Mouse (Mus musculus): ENCODE results near the gene Kdm6b. TPM values are rescaled to one million over a fixed set of nuclear protein-coding genes. Genes with fewer than 3 reads are reported as not detected.
"Not testable (repeated sequence)": the region's sequence is repeated elsewhere in the genome, so short reads cannot be mapped to it uniquely, and the experiment has no call there.

Kdm6b gene
- polyA plus RNA-seq, 1 experiment from 2014 or later: 43.4 TPM

- H3K27ac ChIP-seq: 0 out of 2 replicates have a peak overlapping the region, but pooled peaks have one; percentile 23
- no peaks in the 10 kb centered on the region for H3K9me3 ChIP-seq
- no peak overlapping the region for H3K9ac ChIP-seq
- H3K4me3 ChIP-seq: no peak overlapping the region
- peaks cover 8% of the 10 kb centered on the region; the same call in 1 of the 2 replicates for H3K27me3 ChIP-seq
- H3K36me3 ChIP-seq: peaks cover 65% of the 10 kb centered on the region
- peaks cover 37% of the 10 kb centered on the region for H3K4me1 ChIP-seq
- 0 out of 2 replicates have a peak overlapping the region, but pooled peaks have one; percentile 19 for H3K4me2 ChIP-seq (replicated peaks)
- ATAC-seq (ENCODE audit: insufficient number of reproducible peaks, insufficient read depth, low FRiP score, low TSS enrichment): peak; percentile 53
- WGBS: 15% methylated on average over 22 of the region's 22 CpGs
These were observed 12.3 kb downstream of the Kdm6b start for GRCm38 (mm10) chr11:69401210-69401637.

- no peak overlapping the region for H3K27ac ChIP-seq
- H3K4me1 ChIP-seq: peaks cover 37% of the 10 kb centered on the region
These were observed 13.2 kb downstream of the Kdm6b start for GRCm38 (mm10) chr11:69400083-69400850.

GRCm38 (mm10) chr11:69399201-69400082, 14.0 kb downstream of the Kdm6b start:
- H3K9me3 ChIP-seq: no peaks in the 10 kb centered on the region
- peaks cover 48% of the 10 kb centered on the region for H3K36me3 ChIP-seq
- H3K4me1 ChIP-seq: peaks cover 37% of the 10 kb centered on the region
- ATAC-seq (ENCODE audit: insufficient number of reproducible peaks, insufficient read depth, low FRiP score, low TSS enrichment): no peak
- peaks cover 8% of the 10 kb centered on the region; the same call in 1 of the 2 replicates for H3K27me3 ChIP-seq
- H3K27ac ChIP-seq: no peak overlapping the region; the same call in 1 of the 2 replicates
- no peak overlapping the region; the same call in 1 of the 2 replicates for H3K9ac ChIP-seq
- 19% methylated on average over 65 of the region's 66 CpGs for WGBS
- H3K4me2 ChIP-seq (replicated peaks): 0 out of 2 replicates have a peak overlapping the region, but pooled peaks have one; percentile 12
- 0 out of 2 replicates have a peak overlapping the region, but pooled peaks have one; percentile 1 for H3K4me3 ChIP-seq

More at GRCm38 (mm10) chr11:69400083-69400850, 13.2 kb downstream of the Kdm6b start:
- Histone ChIP-seq H3K4me3 (no peak overlapping the region), H3K9me3 (no peaks in the 10 kb centered on the region), H3K27me3 (peaks cover 8% of the 10 kb centered on the region; the same call in 1 of the 2 replicates), H3K36me3 (peaks cover 56% of the 10 kb centered on the region), H3K9ac (no peak overlapping the region; the same call in 1 of the 2 replicates), H3K4me2 (replicated peaks) (0 out of 2 replicates have a peak overlapping the region, but pooled peaks have one; percentile 12)
- WGBS: 73% methylated on average over 25 of the region's 25 CpGs
- no peak for ATAC-seq (ENCODE audit: insufficient number of reproducible peaks, insufficient read depth, low FRiP score, low TSS enrichment)

- Histone ChIP-seq H3K4me1 (peaks cover 40% of the 10 kb centered on the region), H3K9me3 (no peaks in the 10 kb centered on the region), H3K4me2 (replicated peaks) (peak overlapping the region; percentile 58), H3K9ac (0 out of 2 replicates have a peak overlapping the region, but pooled peaks have one; percentile 27), H3K27ac (peak overlapping the region; percentile 76), H3K4me3 (peak overlapping the region; percentile 33; the same call in 1 of the 2 replicates), H3K36me3 (peaks cover 40% of the 10 kb centered on the region), H3K27me3 (peaks cover 8% of the 10 kb centered on the region; the same call in 1 of the 2 replicates)
- WGBS: 22% methylated on average over 21 of the region's 21 CpGs
- ATAC-seq (ENCODE audit: insufficient number of reproducible peaks, insufficient read depth, low FRiP score, low TSS enrichment): no peak
These were observed 14.8 kb downstream of the Kdm6b start for GRCm38 (mm10) chr11:69398486-69399200.

- no peaks in the 10 kb centered on the region for H3K9me3 ChIP-seq
- peak within 1 kb of the TSS; percentile 58 for H3K4me2 ChIP-seq (replicated peaks)
- no peak for ATAC-seq (ENCODE audit: insufficient number of reproducible peaks, insufficient read depth, low FRiP score, low TSS enrichment)
- peaks cover 8% of the 10 kb centered on the region; the same call in 1 of the 2 replicates for H3K27me3 ChIP-seq
- H3K4me3 ChIP-seq: peak within 1 kb of the TSS; percentile 67
- 7% methylated on average over 16 of the region's 16 CpGs for WGBS
- H3K27ac ChIP-seq: peak within 1 kb of the TSS; percentile 76
- peak within 1 kb of the TSS; percentile 78 for H3K9ac ChIP-seq
- H3K36me3 ChIP-seq: peaks cover 34% of the 10 kb centered on the region
- H3K4me1 ChIP-seq: peaks cover 40% of the 10 kb centered on the region
These were observed 15.4 kb downstream of the Kdm6b start, which contains the start of gene Tmem88 for GRCm38 (mm10) chr11:69398059-69398458. TSS of gene Tmem88 (minus strand) at chr11:69398234.

- Histone ChIP-seq H3K27me3 (peaks cover 8% of the 10 kb centered on the region; the same call in 1 of the 2 replicates), H3K4me1 (peaks cover 40% of the 10 kb centered on the region), H3K4me3 (peak overlapping the region; percentile 33), H3K9ac (peak overlapping the region; percentile 44), H3K4me2 (replicated peaks) (peak overlapping the region; percentile 58), H3K27ac (peak overlapping the region; percentile 76), H3K36me3 (peaks cover 29% of the 10 kb centered on the region), H3K9me3 (no peaks in the 10 kb centered on the region)
- WGBS: 8% methylated on average over 24 of the region's 24 CpGs
- no peak for ATAC-seq (ENCODE audit: insufficient number of reproducible peaks, insufficient read depth, low FRiP score, low TSS enrichment)
These were observed 15.9 kb downstream of the Kdm6b start for GRCm38 (mm10) chr11:69397581-69398057.

- peak overlapping the region; percentile 58 for H3K4me2 ChIP-seq (replicated peaks)
- no peak for ATAC-seq (ENCODE audit: insufficient number of reproducible peaks, insufficient read depth, low FRiP score, low TSS enrichment)
- H3K36me3 ChIP-seq: peaks cover 27% of the 10 kb centered on the region
- H3K4me3 ChIP-seq: peak overlapping the region; percentile 67
- H3K4me1 ChIP-seq: peaks cover 40% of the 10 kb centered on the region
- H3K27ac ChIP-seq: peak overlapping the region; percentile 36; the same call in 1 of the 2 replicates
- peak overlapping the region; percentile 78; the same call in 1 of the 2 replicates for H3K9ac ChIP-seq
- peaks cover 8% of the 10 kb centered on the region; the same call in 1 of the 2 replicates for H3K27me3 ChIP-seq
- WGBS: 28% methylated on average over 11 of the region's 11 CpGs
- no peaks in the 10 kb centered on the region for H3K9me3 ChIP-seq
These were observed 16.7 kb downstream of the Kdm6b start for GRCm38 (mm10) chr11:69396772-69397171.

GRCm38 (mm10) chr11:69395634-69396373, 17.7 kb downstream of the Kdm6b start:
- Histone ChIP-seq H3K9ac (peak overlapping the region; percentile 78), H3K36me3 (peaks cover 17% of the 10 kb centered on the region), H3K4me2 (replicated peaks) (peak overlapping the region; percentile 64), H3K9me3 (no peaks in the 10 kb centered on the region), H3K27ac (peak overlapping the region; percentile 96), H3K4me3 (peak overlapping the region; percentile 67), H3K27me3 (peaks cover 8% of the 10 kb centered on the region; the same call in 1 of the 2 replicates), H3K4me1 (peaks cover 36% of the 10 kb centered on the region)
- ATAC-seq (ENCODE audit: insufficient number of reproducible peaks, insufficient read depth, low FRiP score, low TSS enrichment): peak; percentile 74
- under 1% methylated on average over 48 of the region's 48 CpGs for WGBS

GRCm38 (mm10) chr11:69395235-69395633, 18.2 kb downstream of the Kdm6b start, which contains the start of the genes Naa38 and Cyb5d1:
TSS of gene Naa38 (plus strand) at chr11:69395487.
TSS of gene Cyb5d1 (minus strand) at chr11:69395631.
- under 1% methylated on average over 24 of the region's 24 CpGs for WGBS
- ATAC-seq (ENCODE audit: insufficient number of reproducible peaks, insufficient read depth, low FRiP score, low TSS enrichment): peak; percentile 57

More at GRCm38 (mm10) chr11:69395235-69395633, 18.2 kb downstream of the Kdm6b start, which contains the start of the genes Naa38 and Cyb5d1:
- Histone ChIP-seq H3K4me1 (peaks cover 35% of the 10 kb centered on the region), H3K27ac (peak within 1 kb of the TSS; percentile 96), H3K4me3 (peak within 1 kb of the TSS; percentile 67), H3K36me3 (peaks cover 12% of the 10 kb centered on the region), H3K4me2 (replicated peaks) (peak within 1 kb of the TSS; percentile 64), H3K9ac (peak within 1 kb of the TSS; percentile 78)
- H3K9me3 ChIP-seq, H3K27me3 ChIP-seq: not testable (repeated sequence)

Measured in embryonic facial prominence, embryonic 12.5 days (tissue).